Mouse (Mus musculus) myocyte (in vitro differentiated cells): ENCODE results near the gene Hps5. TPM values are rescaled to one million over a fixed set of nuclear protein-coding genes. Genes with fewer than 3 reads are reported as not detected.

ENCODE experiments used
- H3K27me3 ChIP-seq: one replicate; pipeline ENCODE4 v1.6.1; 2011; ENCODE audit not compliant: control insufficient read depth, insufficient read depth, insufficient read length
- H3K36me3 ChIP-seq: one replicate; pipeline ENCODE4 v1.6.1; 2011; ENCODE audit not compliant: control insufficient read depth, insufficient read depth
- H3K4me2 ChIP-seq: one replicate; pipeline ENCODE4 v1.6.1; 2011; ENCODE audit warnings: low read depth, control low read depth
- H3K4me3 ChIP-seq: one replicate; pipeline ENCODE4 v1.5.1; 2011; ENCODE audit warnings: mild to moderate bottlenecking, control low read depth, moderate library complexity
- H3K79me2 ChIP-seq: one replicate; pipeline ENCODE4 v1.6.1; 2011; ENCODE audit not compliant: control insufficient read depth, insufficient read depth
- H3ac ChIP-seq: one replicate; pipeline ENCODE4 v1.6.1; 2011; ENCODE audit not compliant: control insufficient read depth, insufficient read length
- CEBPB ChIP-seq: IDR thresholded peaks from 2 replicates; pipeline ENCODE4 v1.6.1; 2011; ENCODE audit warnings: mild to moderate bottlenecking, moderate library complexity; ENCODE audit not compliant: poor library complexity, insufficient read depth, severe bottlenecking
- E2F4 ChIP-seq: IDR thresholded peaks from one replicate; pipeline ENCODE4 v1.6.1; 2011; ENCODE audit warnings: mild to moderate bottlenecking, control low read depth, moderate library complexity; ENCODE audit not compliant: insufficient read depth
- MAX ChIP-seq: IDR thresholded peaks from one replicate; pipeline ENCODE4 v1.6.1; 2011; ENCODE audit warnings: low read depth, mild to moderate bottlenecking, control low read depth
- MYOD1 ChIP-seq, 3 experiments: IDR thresholded peaks; one replicate each; pipeline ENCODE4 v1.6.1; 2011; ENCODE audit warnings: control low read depth in 2 of 3, low read depth in 2 of 3, mild to moderate bottlenecking in 2 of 3, moderate library complexity in 1 of 3; ENCODE audit not compliant: insufficient read length in 2 of 3, control insufficient read depth in 1 of 3
- MYOG ChIP-seq, 3 experiments: IDR thresholded peaks; one replicate each; pipeline ENCODE4 v1.6.1; 2011; ENCODE audit warnings: control low read depth in 2 of 3, low read depth in 2 of 3, mild to moderate bottlenecking in 2 of 3; ENCODE audit not compliant: insufficient read length in 2 of 3, control insufficient read depth in 1 of 3, insufficient read depth in 1 of 3
- POLR2A ChIP-seq: IDR thresholded peaks from one replicate; pipeline ENCODE4 v1.6.1; 2011; ENCODE audit warnings: low read depth, mild to moderate bottlenecking, control low read depth, moderate library complexity; ENCODE audit not compliant: insufficient read length
- POLR2AphosphoS2 ChIP-seq: IDR thresholded peaks from one replicate; pipeline ENCODE4 v1.6.1; 2011; ENCODE audit warnings: low read depth, control low read depth; ENCODE audit not compliant: insufficient read length
- REST ChIP-seq: IDR thresholded peaks from one replicate; pipeline ENCODE4 v1.6.1; 2011; ENCODE audit warnings: mild to moderate bottlenecking, control low read depth, moderate library complexity; ENCODE audit not compliant: insufficient read depth, insufficient read length
- SRF ChIP-seq: IDR thresholded peaks from one replicate; pipeline ENCODE4 v1.6.1; 2011; ENCODE audit warnings: low read depth; ENCODE audit not compliant: control insufficient read depth, insufficient read length
- TCF12 ChIP-seq: IDR thresholded peaks from one replicate; pipeline ENCODE4 v1.6.1; 2011; ENCODE audit warnings: mild to moderate bottlenecking, control low read depth; ENCODE audit not compliant: poor library complexity, insufficient read depth, severe bottlenecking
- TCF3 ChIP-seq: IDR thresholded peaks from one replicate; pipeline ENCODE4 v1.6.1; 2011; ENCODE audit warnings: low read depth, control low read depth; ENCODE audit not compliant: insufficient read length
- USF1 ChIP-seq: IDR thresholded peaks from one replicate; pipeline ENCODE4 v1.6.1; 2011; ENCODE audit warnings: low read depth, mild to moderate bottlenecking, control low read depth, moderate library complexity
- polyA plus RNA-seq: library from polyadenylated mRNA; unstranded; fragments of >200 nt; fragmentation: generic; extraction: Trizol; gene quantifications from one replicate; pipeline ENCODE4 v1.2.1, GENCODE M21; 2012; ENCODE audit warnings: missing spikeins

Hps5 gene
- polyA plus RNA-seq, 1 experiment, result 7.9 TPM

DNA sequence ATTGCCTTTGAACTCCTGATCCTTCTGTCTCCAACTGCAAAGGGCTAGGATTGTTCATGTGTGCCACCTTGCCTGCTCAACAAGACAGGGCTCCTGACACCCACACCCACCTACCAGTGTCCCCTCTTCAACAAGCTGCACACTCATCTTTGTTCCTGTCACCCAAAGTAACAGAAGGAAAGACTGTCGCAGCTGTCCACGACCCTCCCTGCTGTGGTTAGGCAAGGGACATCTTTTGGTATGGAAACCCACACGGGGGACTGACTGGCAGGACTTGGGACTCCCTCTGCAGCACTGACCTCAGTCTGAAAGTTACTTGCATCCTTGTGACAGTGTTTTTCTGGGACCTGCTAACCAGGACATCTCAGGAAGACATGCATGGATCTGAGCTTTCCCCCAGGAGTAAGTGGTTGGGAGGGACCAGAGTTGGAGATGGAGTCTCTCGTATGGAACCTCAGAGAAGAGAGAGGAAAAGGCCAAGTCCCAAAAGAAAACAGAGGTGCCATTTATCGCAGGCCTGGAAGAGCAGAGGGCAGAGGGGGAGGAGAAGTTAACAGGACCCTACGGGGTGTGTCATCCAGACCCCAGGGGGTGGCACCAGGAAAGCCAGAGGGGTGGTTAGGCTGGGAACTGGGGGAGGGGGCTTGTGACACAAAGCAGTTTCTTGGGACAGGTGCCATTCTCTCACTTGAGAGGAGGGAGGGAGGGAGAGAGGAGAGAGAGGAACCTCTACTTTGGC, 45.1 kb upstream of the Hps5 start, which contains the start of gene Ldha:
TSS of gene Ldha (plus strand) at position 689 of the 739 bp plus-strand sequence.
- Histone ChIP-seq H3K4me3 (no peak within 1 kb of the TSS), H3K36me3 (no peaks in the 10 kb centered on the region), H3ac (no peak within 1 kb of the TSS), H3K79me2 (peaks cover 3% of the 10 kb centered on the region), H3K27me3 (no peaks in the 10 kb centered on the region), H3K4me2 (peak within 1 kb of the TSS; percentile 45)
- TF ChIP-seq E2F4 (no peak), TCF12 (no peak), MYOG (IDR thresholded peaks at IDR 0.05; ENCODE audit: control insufficient read depth in 1 of 3, insufficient read depth in 1 of 3, insufficient read length in 2 of 3, low read depth in 2 of 3) (peak in 1 of 3 experiments; percentile 71), REST (no peak), POLR2AphosphoS2 (no peak), USF1 (no peak), MYOD1 (IDR thresholded peaks at IDR 0.05; ENCODE audit: control insufficient read depth in 1 of 3, insufficient read length in 2 of 3, low read depth in 2 of 3) (peak in 2 of 3 experiments; percentile 29 to 60), SRF (no peak), POLR2A (no peak), CEBPB (no peak), TCF3 (no peak), MAX (no peak)

DNA sequence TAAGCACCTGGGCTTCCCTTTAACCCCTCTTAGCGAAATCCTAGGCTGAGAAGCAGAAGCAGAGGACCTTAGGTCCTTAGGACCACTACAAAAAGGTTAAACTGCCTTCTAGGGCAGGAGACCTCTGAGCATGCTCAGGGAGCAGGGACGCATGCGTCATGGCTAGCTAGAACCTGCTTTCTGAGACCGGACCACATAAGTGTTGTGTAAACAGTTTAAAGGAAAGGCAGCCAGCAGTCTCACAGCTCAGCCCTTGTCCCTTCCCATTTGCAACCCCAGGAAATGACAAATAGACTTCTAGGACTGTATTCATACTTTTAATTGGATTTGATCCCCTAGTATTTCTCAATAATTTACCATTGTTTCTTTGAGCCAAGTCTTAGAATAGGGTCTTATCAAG, 44.5 kb upstream of the Hps5 start:
- no peak overlapping the region for H3K4me2 ChIP-seq
- H3K36me3 ChIP-seq, result no peaks in the 10 kb centered on the region
- no peak overlapping the region for H3ac ChIP-seq
- H3K79me2 ChIP-seq, result no peaks in the 10 kb centered on the region
- H3K4me3 ChIP-seq, result no peak overlapping the region
- no peaks in the 10 kb centered on the region for H3K27me3 ChIP-seq
- TF ChIP-seq TCF12, result no peak
- no peak for TF ChIP-seq MYOD1 (IDR thresholded peaks at IDR 0.05; ENCODE audit: control insufficient read depth in 1 of 3, insufficient read length in 2 of 3, low read depth in 2 of 3)
- no peak for TF ChIP-seq REST
- TF ChIP-seq CEBPB, result no peak
- no peak for TF ChIP-seq MAX
- no peak for TF ChIP-seq E2F4
- no peak for TF ChIP-seq TCF3
- no peak for TF ChIP-seq POLR2A
- no peak for TF ChIP-seq USF1
- no peak for TF ChIP-seq POLR2AphosphoS2
- TF ChIP-seq MYOG (IDR thresholded peaks at IDR 0.05; ENCODE audit: control insufficient read depth in 1 of 3, insufficient read depth in 1 of 3, insufficient read length in 2 of 3, low read depth in 2 of 3), result no peak
- TF ChIP-seq SRF, result no peak

DNA sequence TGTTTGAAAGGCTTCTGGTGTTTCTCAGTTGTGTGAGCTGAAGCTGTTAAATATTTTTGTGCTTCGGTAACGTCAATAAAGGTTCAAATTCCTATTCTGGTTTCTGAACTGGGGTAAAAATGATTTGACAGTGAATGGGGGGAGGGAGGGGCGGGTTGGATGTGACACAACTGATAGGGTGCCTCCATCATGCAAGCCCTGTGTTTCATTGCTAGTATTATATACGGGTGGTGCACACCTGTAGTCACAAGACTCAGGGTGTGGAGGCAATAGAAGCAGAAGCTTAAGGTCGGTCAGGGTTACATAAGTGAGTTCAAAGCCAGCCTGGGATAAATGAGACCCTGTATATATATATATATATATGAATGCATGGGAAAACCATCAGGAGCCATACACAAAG, 44.0 kb upstream of the Hps5 start:
- Histone ChIP-seq H3K36me3 (no peaks in the 10 kb centered on the region), H3K4me3 (no peak overlapping the region), H3K27me3 (no peaks in the 10 kb centered on the region), H3K79me2 (no peaks in the 10 kb centered on the region), H3ac (no peak overlapping the region), H3K4me2 (peak overlapping the region; percentile 86)
- TF ChIP-seq USF1 (no peak), TCF12 (no peak), POLR2A (no peak), E2F4 (no peak), MAX (no peak), TCF3 (no peak), POLR2AphosphoS2 (no peak)

DNA sequence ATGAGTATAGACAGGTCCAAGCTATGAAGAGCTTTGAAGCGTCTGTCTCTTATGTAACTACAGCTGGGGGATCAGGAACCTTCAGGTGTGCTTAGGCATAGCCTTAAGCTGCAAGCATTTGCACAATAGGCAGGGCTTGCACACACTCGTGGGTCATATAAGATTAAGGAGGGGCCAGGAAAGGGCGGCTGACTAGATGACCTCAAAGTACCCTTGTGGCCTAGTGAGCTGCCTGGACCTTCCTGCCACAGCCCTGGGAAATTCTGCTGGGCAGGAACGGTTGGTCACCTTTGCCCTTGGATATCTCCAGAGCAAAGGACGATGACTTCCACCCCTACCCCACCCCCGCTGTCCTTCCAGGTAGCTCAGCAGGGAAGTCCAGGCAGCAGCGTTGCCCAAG, 43.6 kb upstream of the Hps5 start:
- Histone ChIP-seq H3K27me3 (no peaks in the 10 kb centered on the region), H3K4me3 (peak overlapping the region; percentile 13), H3K36me3 (no peaks in the 10 kb centered on the region), H3K79me2 (no peaks in the 10 kb centered on the region), H3ac (no peak overlapping the region), H3K4me2 (peak overlapping the region; percentile 86)
- TF ChIP-seq SRF (no peak), CEBPB (no peak), E2F4 (no peak), POLR2AphosphoS2 (no peak), MYOG (IDR thresholded peaks at IDR 0.05; ENCODE audit: control insufficient read depth in 1 of 3, insufficient read depth in 1 of 3, insufficient read length in 2 of 3, low read depth in 2 of 3) (no peak), POLR2A (no peak), USF1 (no peak), TCF12 (no peak), MAX (no peak), REST (no peak), TCF3 (no peak), MYOD1 (IDR thresholded peaks at IDR 0.05; ENCODE audit: control insufficient read depth in 1 of 3, insufficient read length in 2 of 3, low read depth in 2 of 3) (no peak)
